Mouse (Mus musculus) common myeloid progenitor, adult 5-6 weeks (primary cell): ENCODE data around the gene Vmn2r52. TPM values are rescaled to one million over a fixed set of nuclear protein-coding genes. Genes with fewer than 3 reads are reported as not detected.
"Not testable (repeated sequence)": the region's sequence is repeated elsewhere in the genome, so short reads cannot be mapped to it uniquely, and the experiment has no call there.

Experiments used
- ATAC-seq: replicated peaks from 2 replicates; pipeline ENCODE4 v1.8.0; 2016; ENCODE audit warnings: low read depth, mild to moderate bottlenecking, moderate TSS enrichment, inconsistent platforms; ENCODE audit not compliant: poor library complexity, severe bottlenecking
- total RNA-seq: library from RNA; stranded (forward); fragments of 200-1000, 187-1606 nt; gene quantifications from 2 replicates; pipeline ENCODE4 v1.2.3, GENCODE M21; 2017

Gene Vmn2r52
- total RNA-seq, result not detected in 2 replicates

DNA sequence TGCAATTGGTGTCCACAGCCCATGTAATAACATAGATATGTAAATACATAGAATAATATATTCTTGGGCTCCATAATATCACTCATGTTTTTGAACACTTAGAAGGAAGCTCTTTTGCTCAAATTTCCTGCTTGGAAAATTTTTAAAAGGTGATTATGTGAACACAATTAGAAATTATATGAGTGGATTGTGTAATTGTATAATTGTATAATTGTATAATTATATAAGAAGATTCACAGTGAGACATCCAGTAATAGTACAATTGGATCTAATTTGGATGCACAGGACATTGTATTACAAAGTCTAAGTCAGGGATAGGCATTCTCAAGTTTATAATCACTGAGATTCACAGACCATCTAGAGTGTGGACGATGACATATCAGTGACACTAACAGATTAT lies at the start of gene Vmn2r52:
Gene Vmn2r52, minus strand, starts transcription at position 101 of the 400 bp plus-strand sequence.
- ATAC-seq, result no peak

DNA sequence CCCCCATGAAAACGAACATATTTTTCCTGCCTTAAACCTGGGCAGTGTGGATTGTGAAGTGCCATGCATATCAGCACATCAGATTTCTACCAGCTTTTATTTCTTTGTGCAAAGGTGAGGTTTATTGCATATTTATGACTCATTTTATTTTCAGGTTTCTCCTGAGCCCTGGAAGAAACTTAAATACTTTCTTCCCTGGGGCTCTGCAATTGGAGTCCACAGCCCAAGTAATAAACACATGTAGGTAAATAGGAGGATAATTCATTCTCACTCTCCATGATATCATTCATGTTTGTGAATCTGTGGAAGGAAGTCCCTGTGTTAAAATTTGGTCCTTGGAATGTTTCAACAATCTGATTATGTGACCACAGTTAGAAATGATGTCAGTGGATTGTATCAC lies 70.7 kb downstream of the Vmn2r52 start, which contains the start of gene Vmn2r51:
Gene Vmn2r51, minus strand, starts transcription at position 101 of the 400 bp plus-strand sequence.
- ATAC-seq, result not testable (repeated sequence)

Other genes starting within 250 kb of the Vmn2r52 start
- gene Vmn2r48, start 223.0 kb downstream of the Vmn2r52 start, total RNA-seq, result not detected in 2 replicates
- gene Vmn2r49, start 184.3 kb downstream of the Vmn2r52 start, total RNA-seq, result not detected in 2 replicates
- gene Vmn2r50, start 123.3 kb downstream of the Vmn2r52 start, total RNA-seq, result not detected in 2 replicates
- not detected in 2 replicates for gene Vmn2r51, start 70.8 kb downstream of the Vmn2r52 start, total RNA-seq
- gene Vmn1r66, start 101.4 kb upstream of the Vmn2r52 start, total RNA-seq, result not detected in 2 replicates